Mouse (Mus musculus) forebrain, embryonic 12.5 days (tissue): ENCODE results near the gene Hoxa5. TPM values are rescaled to one million over a fixed set of nuclear protein-coding genes. Genes with fewer than 3 reads are reported as not detected.

Experiments
- ATAC-seq: fragments of 200-750 bp; cut with Nextera tagmentation; 2 replicates; pipeline ENCODE4 v1.8.0; 2017; ENCODE audit warnings: moderate TSS enrichment; ENCODE audit not compliant: low FRiP score
- H3K27ac ChIP-seq: fragments of 300-500 bp; sonication (generic); 2 replicates; pipeline ENCODE4 v1.5.1; 2016; ENCODE audit warnings: mild to moderate bottlenecking
- H3K27me3 ChIP-seq: fragments of 300-500 bp; sonication (generic); 2 replicates; pipeline ENCODE4 v1.6.1; 2016; ENCODE audit warnings: mild to moderate bottlenecking
- H3K36me3 ChIP-seq: fragments of 300-500 bp; sonication (generic); replicated peaks from 2 replicates; pipeline ENCODE4 v1.6.1; 2016; ENCODE audit warnings: mild to moderate bottlenecking
- H3K4me1 ChIP-seq: fragments of 300-500 bp; sonication (generic); 2 replicates; pipeline ENCODE4 v1.6.1; 2016
- H3K4me2 ChIP-seq: fragments of 300-500 bp; sonication (generic); 2 replicates; pipeline ENCODE4 v1.6.1; 2016; ENCODE audit warnings: mild to moderate bottlenecking, moderate library complexity
- H3K4me3 ChIP-seq: fragments of 300-500 bp; sonication (generic); replicated peaks from 2 replicates; pipeline ENCODE4 v1.5.1; 2016; ENCODE audit warnings: mild to moderate bottlenecking
- H3K9ac ChIP-seq: fragments of 300-500 bp; sonication (generic); 2 replicates; pipeline ENCODE4 v1.6.1; 2016; ENCODE audit warnings: mild to moderate bottlenecking
- H3K9me3 ChIP-seq: fragments of 300-500 bp; sonication (generic); 2 replicates; pipeline ENCODE4 v1.6.1; 2016
- whole genome bisulfite sequencing: fragments of 180-500 bp; shearing (Covaris S2); methylation state at CpG from one replicate; pipeline ENCODE4 v1.1.7; 2016; 5-methylcytosine and 5-hydroxymethylcytosine counted together
- polyA plus RNA-seq: library from polyadenylated mRNA; unstranded; fragments of >200 nt; fragmentation: Nextera tagmentation; extraction: Ambion mirVana; gene quantifications from 2 replicates; pipeline ENCODE4 v1.2.1, GENCODE M21; 2016

Gene Hoxa5
- polyA plus RNA-seq, 1 experiment from 2014 or later = not detected

GRCm38 (mm10) chr6:52214271-52214670 is 9.9 kb upstream of the Hoxa5 start:
- WGBS = 9% methylated on average over 5 of the region's 5 CpGs
- H3K27ac ChIP-seq = no peak overlapping the region
- no peak overlapping the region for H3K9ac ChIP-seq
- H3K4me3 ChIP-seq = no peak overlapping the region
- no peaks in the 10 kb centered on the region for H3K36me3 ChIP-seq
- peaks cover 13% of the 10 kb centered on the region for H3K4me1 ChIP-seq
- H3K27me3 ChIP-seq = peaks cover 99% of the 10 kb centered on the region
- H3K4me2 ChIP-seq = no peak overlapping the region
- H3K9me3 ChIP-seq = no peaks in the 10 kb centered on the region
- ATAC-seq = no peak

GRCm38 (mm10) chr6:52213119-52213986 is 9.0 kb upstream of the Hoxa5 start, which contains the start of the genes Hoxa3 and Gm28308:
Hoxa3 (minus strand) TSS chr6:52213336.
Gm28308 (minus strand) TSS chr6:52213339.
- H3K4me1 ChIP-seq = peaks cover 19% of the 10 kb centered on the region
- H3K9me3 ChIP-seq = no peaks in the 10 kb centered on the region
- 2% methylated on average over 38 of the region's 38 CpGs for WGBS
- H3K27ac ChIP-seq = no peak within 1 kb of the TSS
- no peak for ATAC-seq
- H3K36me3 ChIP-seq = no peaks in the 10 kb centered on the region
- no peak within 1 kb of the TSS for H3K4me3 ChIP-seq
- no peak within 1 kb of the TSS for H3K9ac ChIP-seq
- H3K27me3 ChIP-seq = peaks cover 99% of the 10 kb centered on the region
- H3K4me2 ChIP-seq = no peak within 1 kb of the TSS

- Histone ChIP-seq H3K4me1 (peaks cover 20% of the 10 kb centered on the region), H3K27me3 (peaks cover 99% of the 10 kb centered on the region), H3K4me2 (no peak overlapping the region), H3K27ac (no peak overlapping the region), H3K9me3 (no peaks in the 10 kb centered on the region), H3K36me3 (no peaks in the 10 kb centered on the region), H3K4me3 (no peak overlapping the region), H3K9ac (no peak overlapping the region)
- WGBS = 1% methylated on average over 22 of the region's 22 CpGs
- no peak for ATAC-seq
Observed at GRCm38 (mm10) chr6:52212556-52213118, 8.2 kb upstream of the Hoxa5 start.

GRCm38 (mm10) chr6:52211961-52212360 is 7.6 kb upstream of the Hoxa5 start:
- WGBS = 5% methylated on average over 13 of the region's 13 CpGs
- H3K9ac ChIP-seq = no peak overlapping the region

GRCm38 (mm10) chr6:52211170-52211935 is 7.0 kb upstream of the Hoxa5 start:
- peaks cover 99% of the 10 kb centered on the region for H3K27me3 ChIP-seq

More at GRCm38 (mm10) chr6:52211961-52212360, 7.6 kb upstream of the Hoxa5 start:
- Histone ChIP-seq H3K27me3 (peaks cover 99% of the 10 kb centered on the region), H3K36me3 (no peaks in the 10 kb centered on the region), H3K4me1 (peaks cover 13% of the 10 kb centered on the region), H3K4me2 (no peak overlapping the region), H3K27ac (no peak overlapping the region), H3K9me3 (no peaks in the 10 kb centered on the region), H3K4me3 (no peak overlapping the region)
- no peak for ATAC-seq

GRCm38 (mm10) chr6:52209685-52210046 is 5.3 kb upstream of the Hoxa5 start:
- no peak overlapping the region for H3K4me2 ChIP-seq
- H3K27me3 ChIP-seq = peaks cover 99% of the 10 kb centered on the region

More at GRCm38 (mm10) chr6:52211170-52211935, 7.0 kb upstream of the Hoxa5 start:
- ATAC-seq = peak; percentile 75
- WGBS = under 1% methylated on average over 37 of the region's 37 CpGs
- Histone ChIP-seq H3K4me3 (no peak overlapping the region), H3K9ac (no peak overlapping the region), H3K36me3 (no peaks in the 10 kb centered on the region), H3K4me1 (peaks cover 10% of the 10 kb centered on the region; the same call in 1 of the 2 replicates), H3K9me3 (no peaks in the 10 kb centered on the region), H3K4me2 (no peak overlapping the region), H3K27ac (no peak overlapping the region)

GRCm38 (mm10) chr6:52208868-52209684 is 4.7 kb upstream of the Hoxa5 start:
- WGBS = 3% methylated on average over 17 of the region's 18 CpGs
- Histone ChIP-seq H3K27ac (no peak overlapping the region), H3K9me3 (no peaks in the 10 kb centered on the region), H3K4me1 (peaks cover 15% of the 10 kb centered on the region; the same call in 1 of the 2 replicates), H3K4me3 (no peak overlapping the region), H3K27me3 (peaks cover 99% of the 10 kb centered on the region), H3K4me2 (no peak overlapping the region), H3K36me3 (no peaks in the 10 kb centered on the region), H3K9ac (no peak overlapping the region)
- no peak for ATAC-seq

More at GRCm38 (mm10) chr6:52209685-52210046, 5.3 kb upstream of the Hoxa5 start:
- 7% methylated on average over 12 of the region's 12 CpGs for WGBS
- no peak overlapping the region for H3K27ac ChIP-seq
- H3K4me1 ChIP-seq = peaks cover 10% of the 10 kb centered on the region; the same call in 1 of the 2 replicates
- no peak overlapping the region for H3K4me3 ChIP-seq
- no peaks in the 10 kb centered on the region for H3K36me3 ChIP-seq
- no peak for ATAC-seq
- no peak overlapping the region for H3K9ac ChIP-seq
- H3K9me3 ChIP-seq = no peaks in the 10 kb centered on the region

GRCm38 (mm10) chr6:52208072-52208867 is 3.9 kb upstream of the Hoxa5 start, which contains the start of gene Hoxa6:
Hoxa6 (minus strand) TSS chr6:52208722.
- Histone ChIP-seq H3K27me3 (peaks cover 99% of the 10 kb centered on the region), H3K36me3 (no peaks in the 10 kb centered on the region), H3K4me3 (no peak within 1 kb of the TSS), H3K27ac (no peak within 1 kb of the TSS), H3K4me1 (peaks cover 20% of the 10 kb centered on the region; the same call in 1 of the 2 replicates), H3K9ac (no peak within 1 kb of the TSS), H3K4me2 (no peak within 1 kb of the TSS), H3K9me3 (no peaks in the 10 kb centered on the region)
- WGBS = 1% methylated on average over 44 of the region's 47 CpGs
- ATAC-seq = no peak

- peaks cover 20% of the 10 kb centered on the region; the same call in 1 of the 2 replicates for H3K4me1 ChIP-seq
- no peaks in the 10 kb centered on the region for H3K36me3 ChIP-seq
- peaks cover 99% of the 10 kb centered on the region for H3K27me3 ChIP-seq
- H3K27ac ChIP-seq = no peak overlapping the region
- no peak overlapping the region for H3K4me2 ChIP-seq
- H3K9ac ChIP-seq = no peak overlapping the region
- H3K9me3 ChIP-seq = no peaks in the 10 kb centered on the region
- ATAC-seq = no peak
- no peak overlapping the region for H3K4me3 ChIP-seq
Observed at GRCm38 (mm10) chr6:52207684-52207976, 3.2 kb upstream of the Hoxa5 start.

GRCm38 (mm10) chr6:52206882-52207683 is 2.7 kb upstream of the Hoxa5 start:
- no peak overlapping the region for H3K27ac ChIP-seq

More at GRCm38 (mm10) chr6:52206882-52207683, 2.7 kb upstream of the Hoxa5 start:
- no peak overlapping the region for H3K4me3 ChIP-seq
- ATAC-seq = no peak
- H3K4me1 ChIP-seq = peaks cover 20% of the 10 kb centered on the region; the same call in 1 of the 2 replicates
- no peak overlapping the region for H3K9ac ChIP-seq
- no peaks in the 10 kb centered on the region for H3K36me3 ChIP-seq
- 1% methylated on average over 4 of the region's 4 CpGs for WGBS
- no peaks in the 10 kb centered on the region for H3K9me3 ChIP-seq
- peaks cover 98% of the 10 kb centered on the region for H3K27me3 ChIP-seq
- H3K4me2 ChIP-seq = no peak overlapping the region
